Mouse (Mus musculus) retina, postnatal 1 day (tissue): ENCODE results near the gene Uts2r.
A peak's percentile ranks its signal among the peaks of the same experiment; 100 is the strongest.

Source experiments
- DNase-seq: peaks from one replicate; pipeline ENCODE4 v3.0.0-alpha.2; 2012

The Uts2r gene

DNA sequence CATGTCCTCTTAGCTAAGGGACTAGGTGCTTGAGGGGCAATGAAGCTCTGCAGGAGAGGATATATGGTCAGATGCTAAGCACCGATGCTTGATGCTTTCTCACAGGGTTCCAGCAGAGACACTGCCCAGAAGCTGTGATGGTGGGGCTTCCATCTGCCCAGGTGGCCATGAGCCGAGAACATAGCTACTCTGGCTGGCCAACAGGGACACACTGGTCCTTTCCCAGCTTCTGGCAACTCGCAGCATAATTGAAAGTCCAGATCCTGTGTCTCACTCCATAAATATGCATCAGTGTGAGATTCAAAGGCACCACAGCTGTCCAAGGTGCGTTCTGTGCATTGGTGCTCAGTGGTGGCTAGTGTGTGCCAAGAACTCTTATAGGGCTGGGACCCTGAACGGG is 13.1 kb downstream of the Uts2r start:
- no peak for DNase-seq

- no peak for DNase-seq
Measured at GRCm38 (mm10) chr11:121174234-121174633, 14.2 kb downstream of the Uts2r start.

DNA sequence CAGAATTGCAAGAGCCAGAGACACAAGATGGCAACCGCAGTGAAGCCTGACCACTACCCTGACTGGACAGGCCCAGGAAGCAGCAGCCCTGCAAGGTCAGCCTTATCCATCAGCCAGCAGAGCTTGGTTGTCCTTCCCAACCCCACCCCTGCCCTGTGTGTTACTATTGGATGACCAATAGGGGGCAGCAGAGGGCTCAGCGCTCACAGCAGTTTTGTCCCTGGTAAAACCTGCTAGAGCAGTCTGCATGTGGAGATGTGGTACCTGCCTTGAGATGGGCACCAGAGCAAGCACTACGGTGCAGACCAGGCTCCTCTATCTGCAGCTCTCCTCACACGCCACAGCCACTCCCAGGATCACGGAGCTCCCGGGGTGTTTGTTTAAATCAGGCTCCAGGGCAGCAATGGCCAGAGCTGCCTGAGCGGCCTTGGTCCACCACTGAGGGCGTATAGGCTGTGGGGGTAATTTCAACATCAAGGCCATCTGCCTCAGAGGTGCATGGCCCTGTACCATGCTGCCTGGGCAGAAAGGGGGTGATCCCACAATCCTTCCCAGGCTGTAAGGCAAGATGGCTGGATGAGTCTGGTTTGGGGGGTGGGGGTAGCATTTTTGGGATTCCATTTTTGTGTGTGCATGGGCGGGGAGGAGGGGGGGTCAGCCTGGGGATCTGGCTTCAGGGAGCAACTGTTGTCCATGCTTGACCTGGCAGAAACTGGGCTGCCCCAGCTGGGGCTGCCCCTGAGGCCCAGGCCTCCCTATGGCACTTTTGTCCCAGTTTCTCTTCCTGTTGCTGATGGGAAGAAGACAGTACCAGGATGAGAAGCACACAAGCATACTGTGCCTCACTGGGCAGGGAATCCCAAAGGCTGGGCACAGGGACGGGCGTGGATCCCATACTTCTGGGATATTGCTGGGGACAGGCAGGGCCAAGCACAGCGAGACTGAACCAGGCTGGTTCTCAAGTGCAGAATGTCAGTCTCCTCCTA is 16.5 kb downstream of the Uts2r start:
- DNase-seq = peak; percentile 81

DNA sequence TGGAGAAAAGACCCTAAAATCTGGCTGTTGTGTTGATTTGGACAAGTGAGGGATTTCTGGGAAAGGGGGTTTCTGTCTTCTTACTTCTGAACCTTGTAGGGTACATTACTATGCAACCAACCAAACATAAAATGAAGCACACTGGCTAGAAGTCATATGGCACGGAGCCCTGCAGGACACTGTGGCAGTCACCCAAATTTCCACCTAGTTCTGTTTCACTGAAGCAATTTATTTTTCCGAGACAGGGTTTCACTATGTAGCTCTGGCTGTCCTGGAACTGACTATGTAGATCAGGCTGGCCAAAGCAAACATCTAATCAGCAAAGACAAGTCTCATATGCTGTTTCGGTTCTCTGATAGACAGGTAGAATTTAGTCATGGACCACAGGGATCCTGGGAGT is 29.6 kb downstream of the Uts2r start:
- DNase-seq = no peak

DNA sequence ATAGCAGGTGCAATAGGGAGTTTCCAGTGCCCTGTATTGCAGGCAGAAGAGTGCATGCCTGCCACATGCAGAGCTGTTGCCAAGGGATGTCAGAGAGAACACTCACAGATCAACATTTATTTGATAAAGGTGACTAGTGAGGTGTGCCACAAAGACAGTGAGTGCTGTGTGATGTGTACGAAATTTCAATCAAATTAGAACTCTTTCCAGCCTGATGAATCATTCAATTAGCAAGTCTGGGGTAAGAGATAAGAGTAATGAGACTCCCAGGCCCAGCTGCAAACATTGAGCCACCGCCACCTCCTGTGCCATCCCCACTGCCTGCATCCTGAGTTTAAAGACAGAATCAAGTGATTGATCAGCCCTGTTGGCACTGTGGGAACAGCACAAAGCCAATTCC is 32.7 kb downstream of the Uts2r start:
- no peak for DNase-seq

DNA sequence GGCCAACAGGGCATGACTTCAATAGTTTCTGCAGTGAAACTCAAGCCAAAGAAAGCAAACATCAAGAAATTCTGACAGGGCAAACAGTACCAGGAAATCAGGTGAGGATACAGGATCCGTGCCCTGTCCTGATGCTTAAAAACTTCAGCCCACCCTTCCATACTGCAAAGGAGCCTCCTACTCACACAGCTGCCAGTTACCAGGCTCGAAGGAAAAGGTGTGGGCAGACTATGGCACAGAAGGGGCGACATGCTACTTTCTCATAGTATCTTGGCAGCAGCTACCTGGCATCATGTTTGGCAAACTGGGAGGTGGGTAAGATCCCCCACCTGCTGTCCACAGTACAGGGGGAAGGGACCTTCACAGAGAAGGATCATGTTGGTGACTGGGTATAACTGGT is 33.3 kb downstream of the Uts2r start:
- no peak for DNase-seq

DNA sequence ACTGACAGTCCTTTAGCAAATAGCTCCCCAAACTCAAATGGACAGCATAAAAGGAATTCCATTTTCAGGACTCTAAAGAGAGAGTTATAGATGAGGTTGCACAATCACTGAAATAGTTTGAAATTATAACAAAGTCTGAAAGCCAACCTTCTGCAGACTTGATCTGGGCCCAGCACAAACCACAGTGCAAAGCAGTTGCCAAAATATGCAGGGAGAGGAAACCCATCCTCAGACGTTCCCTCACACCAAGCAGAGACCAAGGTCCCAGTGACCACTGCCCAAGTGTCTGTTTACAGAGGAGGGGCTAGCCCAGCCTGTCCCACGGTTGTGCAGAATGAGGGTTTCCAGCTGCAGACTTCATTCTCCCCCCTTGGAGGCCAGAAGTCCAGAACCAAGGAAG is 38.6 kb downstream of the Uts2r start:
- no peak for DNase-seq

- DNase-seq = no peak
Measured at GRCm38 (mm10) chr11:121199851-121200250, 39.8 kb downstream of the Uts2r start.

DNA sequence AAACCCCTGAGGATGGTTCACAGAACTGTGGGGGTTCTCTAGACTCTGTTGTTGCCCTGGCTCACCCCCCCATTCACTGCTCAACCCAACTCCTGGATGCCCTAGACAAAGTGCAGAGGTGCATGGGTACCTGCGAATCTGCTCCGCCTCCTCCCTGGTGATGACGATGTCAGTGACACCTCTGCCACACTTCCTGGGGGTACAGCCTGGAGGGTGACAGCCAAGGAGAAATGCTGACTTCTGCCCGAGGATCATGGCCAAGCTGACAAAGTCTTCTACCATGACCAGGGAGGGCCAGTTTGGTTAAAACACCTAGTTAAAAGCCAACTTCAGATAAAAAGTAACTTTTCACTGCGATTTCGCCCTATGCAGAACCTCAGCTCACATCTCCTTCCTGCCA is 40.7 kb downstream of the Uts2r start:
- no peak for DNase-seq

DNA sequence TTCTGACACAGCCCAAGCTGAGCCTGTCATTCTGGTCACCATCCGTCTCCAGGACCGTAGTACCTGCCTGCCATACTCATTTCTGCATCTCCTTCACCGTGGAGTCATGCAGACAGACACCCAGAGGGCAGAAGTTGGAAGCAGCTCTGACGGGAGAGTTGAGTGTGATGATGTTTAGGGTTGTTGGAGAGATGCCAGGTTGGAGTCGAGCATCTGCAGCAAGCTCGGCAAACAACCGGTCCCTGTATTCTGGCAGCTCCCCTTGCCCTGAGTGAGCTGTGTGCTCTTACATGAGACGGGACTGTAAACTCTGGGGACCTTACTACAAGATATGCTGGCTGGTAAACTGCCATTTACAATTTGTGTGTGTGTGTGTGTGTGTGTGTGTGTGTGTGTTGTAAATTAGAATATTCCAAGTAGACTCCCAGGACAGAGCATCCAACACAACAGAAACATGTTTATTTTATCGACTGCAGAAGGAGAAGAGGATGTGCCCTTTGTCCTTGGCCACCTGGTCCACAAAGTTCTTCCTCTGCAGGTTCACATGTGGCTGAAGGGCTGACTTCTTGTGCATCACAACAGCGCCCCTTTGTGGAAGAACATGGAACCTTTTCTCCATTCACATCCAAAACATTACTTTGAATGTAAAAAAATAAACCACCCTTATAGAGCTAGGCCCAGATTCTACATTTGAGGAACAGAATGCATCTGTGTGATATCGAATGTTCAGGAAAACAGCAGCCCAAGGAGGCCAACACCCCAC is 41.5 kb downstream of the Uts2r start:
- peak; percentile 45 for DNase-seq

DNA sequence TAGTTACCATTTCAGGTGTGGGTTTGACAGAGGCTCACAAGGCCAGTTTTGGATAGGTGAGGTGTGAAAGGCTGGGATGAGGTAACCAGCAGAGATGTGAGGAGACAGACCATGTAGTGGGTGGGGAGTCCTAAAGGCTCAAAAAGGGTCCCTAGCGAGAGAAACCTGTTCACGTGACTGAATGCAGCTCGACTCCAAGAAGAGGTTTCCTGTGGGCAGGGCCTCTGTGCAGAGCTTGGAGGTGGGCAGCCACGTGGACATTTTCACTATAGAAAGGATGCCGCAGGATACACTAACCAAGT is 43.7 kb downstream of the Uts2r start:
- DNase-seq = no peak

DNA sequence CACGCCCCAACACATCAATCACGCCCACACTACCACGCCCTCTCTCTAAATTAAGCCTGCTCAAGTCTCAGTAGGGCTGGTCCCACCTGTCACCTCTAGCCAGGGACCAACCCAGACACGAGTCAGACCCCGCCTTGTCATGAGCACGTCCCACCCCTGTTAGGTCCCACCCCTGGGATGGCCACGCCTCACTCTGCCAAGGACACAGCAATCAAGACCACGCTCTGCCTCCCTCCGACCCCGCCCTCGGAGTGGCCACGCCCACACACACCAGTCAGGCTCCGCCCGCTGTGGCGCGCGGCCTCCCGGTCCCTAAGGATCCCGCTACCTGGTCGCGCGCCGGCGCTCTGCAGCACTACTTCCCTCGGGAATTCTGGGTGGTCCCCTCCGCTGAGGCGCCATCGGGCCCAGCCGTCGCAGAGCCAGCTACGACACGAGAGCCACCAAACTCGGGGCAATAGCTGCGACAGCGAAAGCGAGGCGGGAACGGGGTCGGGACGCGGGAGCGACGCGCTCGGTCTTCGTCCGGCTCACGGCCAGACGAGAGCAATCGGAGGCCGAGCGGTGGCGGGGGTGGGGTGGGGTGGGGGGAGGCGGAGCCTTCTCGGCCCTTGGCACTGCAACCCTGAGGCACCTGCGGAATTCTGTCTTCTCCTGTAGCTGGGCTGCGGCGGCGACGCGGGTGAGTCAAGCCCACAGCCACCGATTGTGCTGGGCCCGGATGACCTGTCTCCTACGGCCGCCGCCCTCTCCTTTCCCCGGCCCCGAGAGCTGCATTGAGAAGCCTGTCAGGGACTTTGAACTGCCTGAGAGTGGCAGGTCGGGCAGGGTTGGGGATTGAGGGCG is 44.3 kb downstream of the Uts2r start, which contains the start of the genes Hexdc and Ogfod3:
Gene Hexdc, plus strand, starts transcription at position 273 of the 846 bp plus-strand sequence.
Gene Ogfod3, minus strand, starts transcription at position 551 of the 846 bp plus-strand sequence.
- peak; percentile 98 for DNase-seq
